Mouse (Mus musculus): ENCODE results near the gene Pacrg. TPM values are rescaled to one million over a fixed set of nuclear protein-coding genes. Genes with fewer than 3 reads are reported as not detected.

Gene Pacrg
- polyA plus RNA-seq, 1 experiment from 2014 or later = 1.2 TPM

DNA sequence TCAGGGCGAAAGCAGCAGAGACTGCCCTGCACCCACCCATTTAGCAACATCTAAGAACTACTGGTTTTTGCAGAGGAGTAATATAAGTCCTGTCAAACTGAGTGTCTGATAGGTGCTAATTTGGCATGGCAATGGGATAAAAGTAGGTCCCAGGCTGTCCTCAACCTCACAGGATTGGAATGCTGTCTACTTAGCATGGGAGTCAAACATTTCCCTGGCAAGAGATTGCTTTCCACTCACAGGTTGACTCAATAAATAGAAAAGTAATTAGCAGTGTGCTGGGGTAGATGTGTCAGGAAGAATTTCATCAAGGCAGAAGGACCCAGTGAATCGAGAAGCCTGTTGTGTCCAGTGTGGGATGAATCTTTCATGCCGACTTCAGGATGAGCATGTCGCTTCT, 479.4 kb downstream of the Pacrg start:
- Histone ChIP-seq H3K27ac (replicated peaks in 1 of 2; ENCODE audit: control insufficient read depth in 1 of 2, insufficient read depth in 1 of 2, low read depth in 2 of 2, low read length in 2 of 2) (peak overlapping the region; percentile 82 to 93), H3K4me3 (ENCODE audit: control insufficient read depth in 1 of 2, insufficient read depth in 1 of 2, low read depth in 1 of 2, low read length in 2 of 2) (no peak overlapping the region), H3K4me1 (ENCODE audit: control insufficient read depth in 2 of 2, insufficient read depth in 2 of 2, low read length in 2 of 2) (peaks cover 42 to 52% of the 10 kb centered on the region in 2 experiments), H3K9me3 (ENCODE audit: control insufficient read depth, low read length) (no peaks in the 10 kb centered on the region), H3K4me2 (ENCODE audit: low read length) (peak overlapping the region; percentile 28; the same call in 1 of the 2 replicates), H3K36me3 (ENCODE audit: control insufficient read depth, insufficient read depth, low read length) (no peaks in the 10 kb centered on the region), H3K9ac (ENCODE audit: low read length) (peak overlapping the region; percentile 14; the same call in 1 of the 2 replicates), H3K27me3 (ENCODE audit: control insufficient read depth, insufficient read depth, low read length) (no peaks in the 10 kb centered on the region)
- WGBS = 40% methylated on average over 4 of the region's 4 CpGs
- ATAC-seq (ENCODE audit: insufficient number of reproducible peaks, insufficient read depth, low FRiP score, low read depth) = peak; percentile 58

DNA sequence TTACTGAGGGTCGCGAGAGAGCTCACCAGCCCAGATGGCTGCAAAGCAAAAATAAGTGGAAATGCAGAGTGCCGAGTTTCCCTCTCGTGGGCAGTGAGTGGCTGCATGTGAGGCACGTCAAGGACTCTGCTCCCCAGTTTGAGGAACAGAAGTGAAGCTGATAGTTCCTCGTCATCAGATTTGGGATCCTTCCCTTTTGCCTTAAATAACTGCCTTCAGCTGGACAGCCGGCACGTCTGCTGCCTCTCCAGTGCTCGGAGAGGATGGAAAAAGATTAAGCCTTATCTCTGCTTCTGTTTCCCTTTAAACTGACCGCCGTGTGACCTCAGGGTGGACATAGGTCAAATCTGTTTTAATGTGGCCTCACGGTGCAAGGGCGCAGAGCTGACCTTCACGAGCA, 480.6 kb downstream of the Pacrg start:
- H3K9me3 ChIP-seq (ENCODE audit: control insufficient read depth, low read length) = no peaks in the 10 kb centered on the region
- 7% methylated on average over 14 of the region's 14 CpGs for WGBS
- H3K4me3 ChIP-seq (ENCODE audit: control insufficient read depth in 1 of 2, insufficient read depth in 1 of 2, low read depth in 1 of 2, low read length in 2 of 2) = no peak overlapping the region
- no peaks in the 10 kb centered on the region for H3K36me3 ChIP-seq (ENCODE audit: control insufficient read depth, insufficient read depth, low read length)
- peak; percentile 17; the same call in 1 of the 2 replicates for ATAC-seq (ENCODE audit: insufficient number of reproducible peaks, insufficient read depth, low FRiP score, low read depth)
- H3K4me1 ChIP-seq (ENCODE audit: control insufficient read depth in 2 of 2, insufficient read depth in 2 of 2, low read length in 2 of 2) = peaks cover 37 to 47% of the 10 kb centered on the region in 2 experiments
- H3K27me3 ChIP-seq (ENCODE audit: control insufficient read depth, insufficient read depth, low read length) = no peaks in the 10 kb centered on the region
- H3K9ac ChIP-seq (ENCODE audit: low read length) = peak overlapping the region; percentile 44; the same call in 1 of the 2 replicates
- H3K27ac ChIP-seq (replicated peaks in 1 of 2; ENCODE audit: control insufficient read depth in 1 of 2, insufficient read depth in 1 of 2, low read depth in 2 of 2, low read length in 2 of 2) = peak overlapping the region; percentile 65 to 82
- peak overlapping the region; percentile 27; the same call in 1 of the 2 replicates for H3K4me2 ChIP-seq (ENCODE audit: low read length)

DNA sequence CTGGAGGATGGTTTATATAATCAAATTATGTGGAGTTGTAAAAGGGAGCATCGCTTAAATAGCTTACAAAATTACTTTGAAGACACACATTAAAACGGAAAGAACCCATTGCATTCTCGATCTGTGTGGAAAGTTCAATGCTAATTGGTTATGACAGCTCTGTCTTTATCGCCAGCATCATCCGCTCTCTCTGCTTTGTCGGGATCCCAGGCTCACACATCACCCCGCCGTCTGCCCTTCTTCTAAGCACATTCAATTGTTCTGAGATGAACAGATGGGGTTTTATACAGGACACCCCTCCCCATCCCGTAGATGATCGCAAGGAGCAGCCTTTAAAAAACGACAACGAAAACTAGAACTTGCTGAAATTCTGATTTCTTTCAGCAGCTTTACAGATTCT, 482.8 kb downstream of the Pacrg start:
- Histone ChIP-seq H3K4me1 (ENCODE audit: control insufficient read depth in 2 of 2, insufficient read depth in 2 of 2, low read length in 2 of 2) (peaks cover 37 to 47% of the 10 kb centered on the region in 2 experiments), H3K4me2 (ENCODE audit: low read length) (no peak overlapping the region), H3K27me3 (ENCODE audit: control insufficient read depth, insufficient read depth, low read length) (no peaks in the 10 kb centered on the region), H3K4me3 (ENCODE audit: control insufficient read depth in 1 of 2, insufficient read depth in 1 of 2, low read depth in 1 of 2, low read length in 2 of 2) (no peak overlapping the region), H3K36me3 (ENCODE audit: control insufficient read depth, insufficient read depth, low read length) (no peaks in the 10 kb centered on the region), H3K9ac (ENCODE audit: low read length) (no peak overlapping the region), H3K9me3 (ENCODE audit: control insufficient read depth, low read length) (no peaks in the 10 kb centered on the region), H3K27ac (replicated peaks in 1 of 2; ENCODE audit: control insufficient read depth in 1 of 2, insufficient read depth in 1 of 2, low read depth in 2 of 2, low read length in 2 of 2) (no peak overlapping the region)
- 89% methylated on average over 12 of the region's 12 CpGs for WGBS
- ATAC-seq (ENCODE audit: insufficient number of reproducible peaks, insufficient read depth, low FRiP score, low read depth) = no peak

DNA sequence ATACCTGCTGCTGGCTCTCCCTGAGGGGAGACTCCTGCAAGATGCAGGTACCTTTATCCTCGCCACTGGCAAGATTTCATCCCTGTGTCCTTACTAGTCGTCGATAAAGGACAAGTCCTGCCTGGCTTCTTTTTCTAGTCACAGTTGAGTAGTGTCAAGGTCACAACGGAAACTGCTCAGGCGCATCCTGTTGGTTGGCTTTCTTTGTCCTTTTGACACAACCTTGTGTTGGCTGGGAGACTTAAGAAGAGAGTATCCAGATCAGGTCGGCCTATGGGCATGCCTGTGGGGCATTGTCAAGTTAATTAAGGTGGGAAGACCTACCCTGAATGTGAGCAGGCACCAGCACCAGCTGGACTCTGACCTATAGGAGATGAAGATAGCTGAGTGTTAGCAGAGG, 483.8 kb downstream of the Pacrg start:
- H3K27ac ChIP-seq (replicated peaks in 1 of 2; ENCODE audit: control insufficient read depth in 1 of 2, insufficient read depth in 1 of 2, low read depth in 2 of 2, low read length in 2 of 2) = no peak overlapping the region
- 49% methylated on average over 6 of the region's 6 CpGs for WGBS

DNA sequence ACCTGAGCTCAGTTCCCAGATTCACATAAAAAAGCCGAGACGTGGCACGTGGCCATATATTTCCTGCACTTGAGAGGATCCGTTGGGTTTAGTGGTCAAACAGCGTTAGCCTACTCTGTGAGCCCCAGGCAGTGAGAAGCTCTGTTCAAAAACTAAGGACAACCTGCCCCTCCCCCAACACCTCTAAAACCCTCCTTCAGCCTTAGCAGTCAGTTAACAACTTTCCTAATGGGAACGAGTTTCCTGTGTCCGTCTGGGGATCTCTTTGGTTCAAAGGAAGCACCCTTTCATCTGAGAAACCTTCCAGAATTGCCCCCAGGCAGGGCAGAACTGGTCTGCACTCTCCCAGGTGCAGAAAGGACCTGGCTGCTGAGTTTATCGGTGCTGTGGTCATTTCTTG, 484.4 kb downstream of the Pacrg start:
- Histone ChIP-seq H3K4me3 (ENCODE audit: control insufficient read depth in 1 of 2, insufficient read depth in 1 of 2, low read depth in 1 of 2, low read length in 2 of 2) (no peak overlapping the region), H3K4me2 (ENCODE audit: low read length) (no peak overlapping the region), H3K27me3 (ENCODE audit: control insufficient read depth, insufficient read depth, low read length) (no peaks in the 10 kb centered on the region), H3K9ac (ENCODE audit: low read length) (no peak overlapping the region), H3K36me3 (ENCODE audit: control insufficient read depth, insufficient read depth, low read length) (no peaks in the 10 kb centered on the region), H3K27ac (replicated peaks in 1 of 2; ENCODE audit: control insufficient read depth in 1 of 2, insufficient read depth in 1 of 2, low read depth in 2 of 2, low read length in 2 of 2) (no peak overlapping the region), H3K4me1 (ENCODE audit: control insufficient read depth in 2 of 2, insufficient read depth in 2 of 2, low read length in 2 of 2) (peaks cover 30 to 35% of the 10 kb centered on the region in 2 experiments), H3K9me3 (ENCODE audit: control insufficient read depth, low read length) (no peaks in the 10 kb centered on the region)
- ATAC-seq (ENCODE audit: insufficient number of reproducible peaks, insufficient read depth, low FRiP score, low read depth) = no peak
- WGBS = 32% methylated on average over 8 of the region's 8 CpGs

More for the DNA sequence above, 483.8 kb downstream of the Pacrg start:
- Histone ChIP-seq H3K36me3 (ENCODE audit: control insufficient read depth, insufficient read depth, low read length) (no peaks in the 10 kb centered on the region), H3K9ac (ENCODE audit: low read length) (no peak overlapping the region), H3K4me3 (ENCODE audit: control insufficient read depth in 1 of 2, insufficient read depth in 1 of 2, low read depth in 1 of 2, low read length in 2 of 2) (no peak overlapping the region), H3K9me3 (ENCODE audit: control insufficient read depth, low read length) (no peaks in the 10 kb centered on the region), H3K27me3 (ENCODE audit: control insufficient read depth, insufficient read depth, low read length) (no peaks in the 10 kb centered on the region), H3K4me1 (ENCODE audit: control insufficient read depth in 2 of 2, insufficient read depth in 2 of 2, low read length in 2 of 2) (peaks cover 34 to 41% of the 10 kb centered on the region in 2 experiments), H3K4me2 (ENCODE audit: low read length) (no peak overlapping the region)
- no peak for ATAC-seq (ENCODE audit: insufficient number of reproducible peaks, insufficient read depth, low FRiP score, low read depth)

Other genes starting within 250 kb of the Pacrg start
- 2.9 and 3.5 TPM in 2 replicates for gene Prkn, start 73 bp upstream of the Pacrg start, polyA plus RNA-seq (2014; fragmentation: Nextera tagmentation; extraction: Ambion mirVana)

All from heart, embryonic 14.5 days (tissue).